Mouse (Mus musculus) embryo, embryonic 10 days (tissue): ENCODE results near the gene Klhl29.

ENCODE experiments used
- DNase-seq: peaks from one replicate; pipeline ENCODE4 v3.0.0-alpha.2; 2015; ENCODE audit warnings: low spot score

Klhl29 gene

GRCm38 (mm10) chr12:5185603-5186002 lies 189.9 kb downstream of the Klhl29 start:
- DNase-seq: no peak

DNA sequence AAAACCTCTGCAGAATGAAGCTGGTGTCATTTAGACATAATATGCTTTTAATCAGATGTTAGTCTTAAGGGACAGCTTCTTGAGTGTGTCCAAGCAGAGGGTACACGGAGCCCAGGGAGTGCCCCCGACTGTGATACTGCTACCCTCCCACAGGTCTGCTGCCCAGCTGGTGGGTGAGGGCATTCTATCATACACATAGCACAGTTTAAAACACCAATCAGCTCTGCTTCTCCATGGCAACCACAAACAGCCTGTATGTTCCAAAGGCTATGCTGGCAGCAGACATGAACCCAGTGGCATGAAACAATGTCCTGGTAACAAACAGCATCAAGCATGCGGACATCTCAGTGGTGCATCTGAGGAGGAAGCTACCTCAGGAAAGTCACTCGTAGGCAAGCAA lies 192.9 kb downstream of the Klhl29 start:
- no peak for DNase-seq

- no peak for DNase-seq
Observed at GRCm38 (mm10) chr12:5182165-5182564, 193.3 kb downstream of the Klhl29 start.

DNA sequence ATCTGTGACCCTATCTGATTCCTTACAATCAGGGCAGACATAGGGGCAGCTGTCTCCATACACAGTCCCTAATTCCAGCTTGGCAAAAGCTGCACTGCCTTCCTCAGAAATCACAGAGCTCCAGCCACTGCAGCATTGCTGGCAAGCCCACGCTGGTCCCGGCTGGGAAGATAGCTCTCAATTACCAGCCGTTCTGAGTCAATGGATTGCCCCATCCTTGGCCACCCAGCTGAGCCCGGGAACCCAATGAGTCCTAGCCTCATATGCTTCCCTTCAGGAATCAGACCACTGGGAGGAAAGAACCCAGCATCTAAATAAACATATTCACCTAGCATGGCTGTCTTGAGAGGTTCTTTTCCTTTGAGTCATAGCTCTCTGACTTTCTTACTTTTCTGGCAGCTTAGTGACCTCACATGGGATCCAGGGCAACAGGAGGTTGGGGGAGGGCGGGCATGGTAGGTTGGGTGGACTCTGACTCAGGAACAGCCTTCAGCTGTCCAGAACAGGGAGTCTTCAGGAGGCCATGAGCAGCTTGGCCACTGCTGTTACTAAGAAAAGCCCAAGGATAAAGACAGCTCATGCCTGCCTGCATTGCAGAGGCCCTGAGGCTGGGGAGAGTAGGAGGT lies 198.7 kb downstream of the Klhl29 start:
- DNase-seq: no peak

- peak; percentile 57 for DNase-seq
Observed at GRCm38 (mm10) chr12:5166141-5166540, 209.3 kb downstream of the Klhl29 start.

- no peak for DNase-seq
Observed at GRCm38 (mm10) chr12:5165411-5165810, 210.1 kb downstream of the Klhl29 start.

- DNase-seq: no peak
Observed at GRCm38 (mm10) chr12:5162672-5163071, 212.8 kb downstream of the Klhl29 start.

DNA sequence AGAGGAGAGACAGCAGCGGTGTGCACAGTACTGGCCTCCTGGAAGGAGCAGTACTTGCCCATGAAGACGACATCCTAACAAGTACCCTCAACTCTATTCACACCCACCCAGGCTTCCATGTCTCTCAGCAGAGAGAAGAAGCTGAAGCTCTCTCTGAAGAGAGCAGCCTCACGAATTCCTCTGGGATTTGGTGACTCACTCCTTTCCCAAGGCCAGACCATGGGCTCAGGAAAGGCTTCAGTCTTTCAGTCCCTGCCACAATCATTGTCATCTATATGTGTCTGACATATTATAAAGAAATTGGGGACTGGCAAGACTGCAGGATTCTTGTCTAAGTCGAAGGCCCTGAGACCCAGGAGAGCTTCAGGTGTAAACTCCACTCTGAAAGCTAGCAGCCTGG lies 213.9 kb downstream of the Klhl29 start:
- no peak for DNase-seq

GRCm38 (mm10) chr12:5157931-5158481 lies 217.5 kb downstream of the Klhl29 start:
- DNase-seq: no peak

- no peak for DNase-seq
Observed at GRCm38 (mm10) chr12:5157021-5157681, 218.3 kb downstream of the Klhl29 start.

DNA sequence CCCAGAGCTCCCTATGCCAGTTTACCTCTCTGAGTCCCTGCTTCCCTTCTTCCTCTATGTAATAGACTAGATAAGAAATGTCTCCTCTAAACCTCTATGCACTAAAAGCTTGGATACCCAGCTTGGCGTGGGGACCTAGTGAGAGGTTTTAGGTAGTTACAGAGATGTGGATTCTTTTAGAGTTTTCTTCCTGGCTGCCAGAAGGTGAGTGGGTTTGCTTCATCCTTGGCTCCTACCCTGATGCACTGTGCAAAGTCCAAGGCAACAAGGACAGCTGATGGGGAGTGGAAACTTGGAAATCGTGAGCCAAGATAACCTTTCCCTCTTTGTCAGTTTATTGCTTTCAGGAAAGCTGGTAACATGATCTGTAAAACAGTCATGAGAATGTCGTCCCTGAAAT lies 220.3 kb downstream of the Klhl29 start:
- DNase-seq: no peak

DNA sequence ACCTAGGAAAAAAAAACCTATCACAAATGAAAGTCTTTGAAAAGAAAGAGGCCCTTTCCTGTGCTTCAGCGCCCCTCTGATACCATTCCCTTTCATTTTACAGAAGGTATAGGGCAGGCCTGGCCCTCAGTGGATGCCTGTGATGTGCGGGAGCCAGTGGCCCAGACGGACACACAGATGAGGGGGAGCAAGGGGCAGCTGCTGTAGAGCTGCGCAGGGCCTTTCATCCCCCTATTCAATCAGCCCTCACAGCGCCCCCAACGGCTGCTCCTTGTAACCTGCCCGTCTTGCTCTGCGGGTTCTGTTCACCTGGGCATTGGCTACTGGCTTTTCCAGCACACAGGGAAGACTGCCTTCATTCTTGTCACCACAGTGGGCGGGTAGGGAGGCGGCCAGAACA lies 223.6 kb downstream of the Klhl29 start:
- DNase-seq: peak; percentile 73

- no peak for DNase-seq
Observed at GRCm38 (mm10) chr12:5147346-5148035, 228.0 kb downstream of the Klhl29 start.

- no peak for DNase-seq
Observed at GRCm38 (mm10) chr12:5143903-5144781, 231.3 kb downstream of the Klhl29 start.

DNA sequence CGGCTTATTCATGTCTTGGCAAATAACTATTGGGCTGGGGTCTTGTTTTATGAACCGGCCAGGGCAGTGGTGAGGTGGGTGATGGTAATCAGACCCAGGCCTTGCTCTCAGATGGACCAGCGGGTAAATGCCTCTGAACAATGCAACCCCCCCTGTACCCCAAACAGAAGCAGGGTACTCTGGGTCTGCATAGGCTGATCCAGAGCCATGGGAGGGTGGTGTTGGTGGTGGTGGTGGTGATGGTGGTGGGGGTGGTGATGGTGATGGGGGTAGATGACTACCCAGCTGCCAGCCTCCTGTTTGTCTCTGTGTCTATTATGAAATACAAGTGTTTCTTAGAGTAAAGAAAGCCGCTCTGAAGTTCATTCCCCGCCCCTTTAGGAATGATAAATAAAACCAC lies 232.3 kb downstream of the Klhl29 start:
- DNase-seq: no peak

GRCm38 (mm10) chr12:5142776-5143175 lies 232.7 kb downstream of the Klhl29 start:
- DNase-seq: peak; percentile 89

GRCm38 (mm10) chr12:5141040-5141439 lies 234.4 kb downstream of the Klhl29 start:
- no peak for DNase-seq

GRCm38 (mm10) chr12:5139302-5139701 lies 236.2 kb downstream of the Klhl29 start:
- no peak for DNase-seq

- DNase-seq: peak; percentile 90
Observed at GRCm38 (mm10) chr12:5136300-5136699, 239.2 kb downstream of the Klhl29 start.

DNA sequence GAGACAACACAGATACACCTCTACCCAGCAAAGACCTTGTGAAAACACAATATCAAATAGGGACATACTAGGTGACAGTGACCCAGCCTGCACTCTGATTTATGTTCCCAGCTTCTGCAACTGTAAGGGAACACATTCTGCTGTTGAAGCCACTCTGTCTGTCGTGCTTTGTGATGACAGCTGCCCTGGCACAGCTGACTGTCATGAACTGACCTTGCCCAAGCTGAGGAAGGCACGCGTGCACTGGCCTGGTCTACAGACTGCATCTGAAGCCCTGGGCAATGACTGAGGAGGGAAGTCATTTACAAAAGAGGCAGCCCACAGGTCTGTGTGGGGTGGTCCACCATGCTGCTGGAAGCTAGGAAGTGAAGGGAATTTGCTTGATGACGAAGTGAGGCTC lies 246.3 kb downstream of the Klhl29 start:
- no peak for DNase-seq

GRCm38 (mm10) chr12:5125907-5126306 lies 249.6 kb downstream of the Klhl29 start:
- DNase-seq: no peak

DNA sequence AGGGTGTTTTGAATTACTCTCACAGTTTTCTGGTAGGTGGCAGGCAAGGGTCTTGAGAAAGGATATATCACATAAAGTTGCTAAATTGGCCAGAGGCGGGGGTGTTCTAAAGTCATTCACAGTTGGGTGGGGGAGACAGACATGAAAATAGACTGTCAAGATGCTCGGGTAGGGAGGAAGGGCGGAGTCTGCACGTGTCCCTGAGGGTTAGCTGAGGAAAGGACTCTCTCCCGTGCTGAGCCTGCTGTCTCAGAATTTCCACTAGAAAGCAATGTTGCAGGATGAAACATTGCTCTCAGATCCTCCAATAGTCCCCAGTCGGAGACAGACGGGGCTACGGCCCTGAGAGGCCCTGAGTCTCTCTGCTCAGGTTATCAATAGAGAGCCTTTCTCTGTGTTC lies 252.5 kb downstream of the Klhl29 start:
- DNase-seq: no peak
